Mouse (Mus musculus): ENCODE measurements at regions not wholly inside any gene's neighbourhood (a gene's known extent, or its start where the extent isn't known, plus 50 kb on each side); places are given as distances from the start of the nearest gene placed in this dataset.

DNA sequence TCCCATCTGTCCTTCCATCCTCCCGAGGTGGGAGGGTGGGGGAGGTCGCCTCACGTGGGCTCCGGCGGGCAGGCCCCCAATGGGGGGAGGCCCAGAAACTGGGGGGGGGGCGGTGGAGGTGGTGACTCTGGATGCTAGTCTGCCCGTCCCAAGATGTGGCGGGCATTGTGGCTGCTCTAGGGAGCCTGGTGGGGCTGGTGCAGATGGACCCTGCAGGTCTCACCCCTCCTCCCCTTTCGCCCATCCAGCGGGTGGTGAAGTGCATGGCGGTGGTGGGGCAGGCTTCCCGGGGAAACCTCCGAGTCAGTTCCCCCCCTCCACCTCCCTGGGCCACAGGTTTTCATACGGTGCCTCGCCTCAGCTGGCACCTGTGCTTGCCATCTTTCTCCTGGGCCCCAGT, 88.6 kb downstream of the Inhba start:
- H3K27ac ChIP-seq (ENCODE audit: insufficient read depth, low read length): no peak overlapping the region
- peaks cover 21% of the 10 kb centered on the region for H3K9me3 ChIP-seq (replicated peaks; ENCODE audit: control insufficient read depth, insufficient read depth, low read length, poor library complexity, severe bottlenecking)
- H3K4me3 ChIP-seq (ENCODE audit: low read depth, low read length): peak overlapping the region; percentile 34
- no peaks in the 10 kb centered on the region for H3K4me1 ChIP-seq (ENCODE audit: control insufficient read depth, insufficient read depth, low read length)
- TF ChIP-seq CTCF (IDR thresholded peaks at IDR 0.05; ENCODE audit: low read depth, low read length) (no peak), EP300 (IDR thresholded peaks at IDR 0.05; ENCODE audit: insufficient read depth, low read depth, low read length) (no peak), POLR2A (IDR thresholded peaks at IDR 0.05; ENCODE audit: insufficient read depth, low read length) (no peak)
- no peaks in the 10 kb centered on the region; the same call in 1 of the 2 replicates for H3K27me3 ChIP-seq (ENCODE audit: control insufficient read depth, insufficient read depth, low read length, poor library complexity, severe bottlenecking)
- H3K9ac ChIP-seq (ENCODE audit: low read depth, poor library complexity, severe bottlenecking): no peak overlapping the region
- no peaks in the 10 kb centered on the region for H3K36me3 ChIP-seq (ENCODE audit: control insufficient read depth, insufficient read depth, low read length, poor library complexity, severe bottlenecking)

DNA sequence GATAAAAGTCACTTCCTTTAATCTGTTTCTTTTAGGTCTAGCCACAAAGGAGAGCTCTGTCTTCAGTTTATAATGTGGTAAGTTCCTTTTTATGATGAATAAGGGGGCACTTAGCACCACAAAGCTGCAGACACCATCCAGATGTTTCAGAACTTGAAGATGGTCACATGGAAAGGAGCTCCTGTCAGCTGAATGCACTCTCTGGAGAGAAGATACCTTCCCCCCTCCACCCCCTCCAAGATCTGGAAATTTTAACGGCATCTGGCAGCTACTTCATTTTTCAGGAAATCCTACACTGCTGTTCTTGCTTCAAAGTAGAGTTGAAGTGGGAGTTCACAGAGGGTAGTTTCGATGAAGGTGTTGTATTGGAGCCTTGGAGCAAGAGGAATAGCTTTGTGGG, 103.2 kb downstream of the Inhba start:
- no peaks in the 10 kb centered on the region for H3K4me1 ChIP-seq (ENCODE audit: control insufficient read depth, insufficient read depth, low read length)
- H3K36me3 ChIP-seq (ENCODE audit: control insufficient read depth, insufficient read depth, low read length, poor library complexity, severe bottlenecking): no peaks in the 10 kb centered on the region
- no peaks in the 10 kb centered on the region for H3K9me3 ChIP-seq (replicated peaks; ENCODE audit: control insufficient read depth, insufficient read depth, low read length, poor library complexity, severe bottlenecking)
- H3K9ac ChIP-seq (ENCODE audit: low read depth, poor library complexity, severe bottlenecking): no peak overlapping the region
- H3K27ac ChIP-seq (ENCODE audit: insufficient read depth, low read length): no peak overlapping the region
- no peak overlapping the region for H3K4me3 ChIP-seq (ENCODE audit: low read depth, low read length)
- H3K27me3 ChIP-seq (ENCODE audit: control insufficient read depth, insufficient read depth, low read length, poor library complexity, severe bottlenecking): no peaks in the 10 kb centered on the region; the same call in 1 of the 2 replicates
- TF ChIP-seq CTCF (IDR thresholded peaks at IDR 0.05; ENCODE audit: low read depth, low read length): no peak
- TF ChIP-seq POLR2A (IDR thresholded peaks at IDR 0.05; ENCODE audit: insufficient read depth, low read length): no peak
- TF ChIP-seq EP300 (IDR thresholded peaks at IDR 0.05; ENCODE audit: insufficient read depth, low read depth, low read length): no peak

DNA sequence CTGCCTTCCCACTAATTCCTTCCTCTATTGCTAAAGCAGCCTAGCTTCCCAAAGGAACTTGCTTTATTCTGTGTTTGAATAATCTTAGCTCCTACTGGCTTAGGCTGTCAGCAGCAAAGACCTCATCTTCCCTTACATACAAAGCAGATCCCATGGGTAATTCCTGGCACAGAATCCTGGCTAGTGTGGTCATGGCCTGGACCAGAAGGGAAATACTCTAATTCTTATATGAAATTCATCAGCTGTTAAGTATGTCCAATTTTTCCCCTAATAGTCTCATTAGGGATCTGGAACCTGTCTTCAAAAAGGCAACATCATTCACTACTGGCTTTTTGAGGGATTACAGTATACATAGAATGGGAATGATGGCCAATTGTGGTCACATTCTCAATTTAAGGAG, 135.0 kb downstream of the Inhba start:
- no peaks in the 10 kb centered on the region for H3K9me3 ChIP-seq (replicated peaks; ENCODE audit: control insufficient read depth, insufficient read depth, low read length, poor library complexity, severe bottlenecking)
- no peak overlapping the region for H3K27ac ChIP-seq (ENCODE audit: insufficient read depth, low read length)
- no peak overlapping the region for H3K4me3 ChIP-seq (ENCODE audit: low read depth, low read length)
- H3K9ac ChIP-seq (ENCODE audit: low read depth, poor library complexity, severe bottlenecking): no peak overlapping the region
- no peaks in the 10 kb centered on the region for H3K36me3 ChIP-seq (ENCODE audit: control insufficient read depth, insufficient read depth, low read length, poor library complexity, severe bottlenecking)
- TF ChIP-seq POLR2A (IDR thresholded peaks at IDR 0.05; ENCODE audit: insufficient read depth, low read length) (no peak), CTCF (IDR thresholded peaks at IDR 0.05; ENCODE audit: low read depth, low read length) (no peak)
- H3K27me3 ChIP-seq (ENCODE audit: control insufficient read depth, insufficient read depth, low read length, poor library complexity, severe bottlenecking): no peaks in the 10 kb centered on the region
- no peaks in the 10 kb centered on the region for H3K4me1 ChIP-seq (ENCODE audit: control insufficient read depth, insufficient read depth, low read length)

DNA sequence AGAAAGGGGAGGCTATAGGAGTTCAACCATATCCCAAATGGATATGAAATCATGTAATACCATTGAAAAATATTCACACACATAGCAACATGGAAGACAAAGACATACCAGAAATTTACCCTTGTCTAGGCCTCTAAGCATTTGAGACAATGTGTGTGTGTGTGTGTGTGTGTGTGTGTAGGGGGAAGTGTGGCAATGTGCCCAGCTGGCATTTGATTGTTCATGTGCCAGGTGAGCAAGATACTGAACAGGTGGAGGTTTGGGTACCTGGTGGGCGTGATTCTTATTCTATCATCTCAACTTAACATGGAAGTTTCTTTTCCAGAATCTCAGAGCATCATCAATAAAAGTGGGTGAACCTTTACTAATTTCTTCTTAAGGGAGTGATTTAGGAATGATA, 143.3 kb downstream of the Inhba start:
- Histone ChIP-seq H3K9me3 (replicated peaks; ENCODE audit: control insufficient read depth, insufficient read depth, low read length, poor library complexity, severe bottlenecking) (no peaks in the 10 kb centered on the region), H3K27ac (ENCODE audit: insufficient read depth, low read length) (no peak overlapping the region), H3K27me3 (ENCODE audit: control insufficient read depth, insufficient read depth, low read length, poor library complexity, severe bottlenecking) (no peaks in the 10 kb centered on the region), H3K9ac (ENCODE audit: low read depth, poor library complexity, severe bottlenecking) (no peak overlapping the region), H3K36me3 (ENCODE audit: control insufficient read depth, insufficient read depth, low read length, poor library complexity, severe bottlenecking) (no peaks in the 10 kb centered on the region), H3K4me1 (ENCODE audit: control insufficient read depth, insufficient read depth, low read length) (no peaks in the 10 kb centered on the region), H3K4me3 (ENCODE audit: low read depth, low read length) (no peak overlapping the region)
- TF ChIP-seq CTCF (IDR thresholded peaks at IDR 0.05; ENCODE audit: low read depth, low read length) (no peak), EP300 (IDR thresholded peaks at IDR 0.05; ENCODE audit: insufficient read depth, low read depth, low read length) (no peak), POLR2A (IDR thresholded peaks at IDR 0.05; ENCODE audit: insufficient read depth, low read length) (no peak)

DNA sequence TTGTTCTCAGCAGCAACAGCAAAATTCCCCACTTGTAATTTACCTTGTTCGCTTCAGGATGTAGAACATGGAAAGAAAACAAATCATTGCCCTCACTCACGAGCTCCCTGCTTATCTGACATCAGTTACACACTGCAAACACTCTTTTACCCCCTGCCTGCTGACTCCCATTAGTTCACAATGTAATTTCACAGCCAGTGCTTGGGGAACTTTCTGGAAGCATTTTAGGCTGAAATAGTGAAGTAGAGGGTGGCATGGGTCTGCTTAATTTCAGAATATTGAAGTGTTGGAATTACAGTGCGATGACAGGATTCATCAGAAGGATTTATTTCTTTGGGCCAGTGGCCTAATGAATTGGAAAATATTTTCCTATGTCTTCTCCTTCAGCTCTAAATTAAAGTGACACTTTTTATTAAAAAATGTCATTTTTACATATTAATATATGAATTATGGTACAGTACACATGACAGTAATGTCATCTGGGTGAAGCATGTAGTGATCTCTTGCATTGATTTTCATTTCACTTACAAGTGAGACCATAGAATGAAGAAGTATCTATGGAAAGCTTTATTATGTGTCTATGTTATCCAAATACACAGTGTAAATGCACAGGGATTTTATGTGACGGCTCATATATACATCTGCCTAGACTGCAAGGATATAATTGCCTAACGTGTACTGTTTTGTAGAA, 153.7 kb downstream of the Inhba start:
- Histone ChIP-seq H3K4me1 (ENCODE audit: control insufficient read depth, insufficient read depth, low read length) (no peaks in the 10 kb centered on the region), H3K36me3 (ENCODE audit: control insufficient read depth, insufficient read depth, low read length, poor library complexity, severe bottlenecking) (no peaks in the 10 kb centered on the region), H3K9me3 (replicated peaks; ENCODE audit: control insufficient read depth, insufficient read depth, low read length, poor library complexity, severe bottlenecking) (no peaks in the 10 kb centered on the region), H3K27ac (ENCODE audit: insufficient read depth, low read length) (no peak overlapping the region), H3K4me3 (ENCODE audit: low read depth, low read length) (no peak overlapping the region), H3K9ac (ENCODE audit: low read depth, poor library complexity, severe bottlenecking) (no peak overlapping the region), H3K27me3 (ENCODE audit: control insufficient read depth, insufficient read depth, low read length, poor library complexity, severe bottlenecking) (no peaks in the 10 kb centered on the region)
- TF ChIP-seq EP300 (IDR thresholded peaks at IDR 0.05; ENCODE audit: insufficient read depth, low read depth, low read length): no peak
- TF ChIP-seq POLR2A (IDR thresholded peaks at IDR 0.05; ENCODE audit: insufficient read depth, low read length): no peak
- no peak for TF ChIP-seq CTCF (IDR thresholded peaks at IDR 0.05; ENCODE audit: low read depth, low read length)

DNA sequence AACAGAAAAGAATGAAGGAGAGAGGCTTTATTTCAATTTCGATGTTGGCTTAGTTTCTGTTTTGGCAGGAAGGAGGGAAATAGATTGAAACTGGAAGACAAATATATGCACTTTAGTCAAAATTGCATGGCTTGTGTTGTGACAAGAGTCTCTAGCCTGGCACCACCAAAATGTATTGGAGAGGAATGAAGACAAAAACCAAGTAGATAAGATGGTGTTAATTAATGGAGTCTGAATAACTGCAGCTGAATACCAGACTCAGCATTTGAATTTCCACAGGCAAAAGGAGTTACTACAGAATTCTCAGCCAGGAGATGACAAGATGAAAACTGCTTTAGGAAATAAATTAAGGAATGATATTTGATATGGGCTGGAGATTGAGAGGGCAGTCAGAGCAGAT, 185.0 kb downstream of the Inhba start:
- Histone ChIP-seq H3K4me3 (ENCODE audit: low read depth, low read length) (no peak overlapping the region), H3K27ac (ENCODE audit: insufficient read depth, low read length) (no peak overlapping the region), H3K4me1 (ENCODE audit: control insufficient read depth, insufficient read depth, low read length) (no peaks in the 10 kb centered on the region), H3K9ac (ENCODE audit: low read depth, poor library complexity, severe bottlenecking) (no peak overlapping the region), H3K36me3 (ENCODE audit: control insufficient read depth, insufficient read depth, low read length, poor library complexity, severe bottlenecking) (no peaks in the 10 kb centered on the region), H3K9me3 (replicated peaks; ENCODE audit: control insufficient read depth, insufficient read depth, low read length, poor library complexity, severe bottlenecking) (no peaks in the 10 kb centered on the region), H3K27me3 (ENCODE audit: control insufficient read depth, insufficient read depth, low read length, poor library complexity, severe bottlenecking) (no peaks in the 10 kb centered on the region)
- no peak for TF ChIP-seq EP300 (IDR thresholded peaks at IDR 0.05; ENCODE audit: insufficient read depth, low read depth, low read length)
- TF ChIP-seq POLR2A (IDR thresholded peaks at IDR 0.05; ENCODE audit: insufficient read depth, low read length): no peak
